Mouse (Mus musculus) bone marrow macrophage, adult 2 months (primary cell): ENCODE results near the gene Traf3ip3.

ENCODE experiments used
- CTCF ChIP-seq: IDR thresholded peaks from 2 replicates; pipeline ENCODE4 v1.5.1; 2012; ENCODE audit warnings: low read depth, mild to moderate bottlenecking, low read length, moderate library complexity
- POLR2A ChIP-seq: IDR thresholded peaks from 2 replicates; pipeline ENCODE4 v1.6.1; 2012; ENCODE audit warnings: mild to moderate bottlenecking, low read depth, low read length, borderline replicate concordance

GRCm38 (mm10) chr1:193146416-193146815 is 55.1 kb downstream of the Traf3ip3 start:
- TF ChIP-seq CTCF (no peak), POLR2A (no peak)
